Mouse (Mus musculus) stomach, embryonic 16.5 days (tissue): ENCODE measurements around the gene Chrna10. TPM values are rescaled to one million over a fixed set of nuclear protein-coding genes. Genes with fewer than 3 reads are reported as not detected.

ENCODE experiments used
- ATAC-seq: fragments of 200-750 bp; cut with Nextera tagmentation; 2 replicates; pipeline ENCODE4 v1.8.0; 2017; ENCODE audit warnings: moderate number of reproducible peaks, moderate TSS enrichment; ENCODE audit not compliant: insufficient read depth, low FRiP score
- H3K27ac ChIP-seq: fragments of 300-500 bp; sonication (generic); 2 replicates; pipeline ENCODE4 v1.5.1; 2014; ENCODE audit warnings: low read length
- H3K27me3 ChIP-seq: fragments of 300-500 bp; sonication (generic); 2 replicates; pipeline ENCODE4 v1.6.1; 2014; ENCODE audit warnings: low read length, control low read depth, mixed read lengths; ENCODE audit not compliant: control insufficient read depth, insufficient read depth
- H3K36me3 ChIP-seq: fragments of 300-500 bp; sonication (generic); 2 replicates; pipeline ENCODE4 v1.6.1; 2014; ENCODE audit warnings: low read length; ENCODE audit not compliant: control insufficient read depth, insufficient read depth
- H3K4me1 ChIP-seq: fragments of 300-500 bp; sonication (generic); 2 replicates; pipeline ENCODE4 v1.6.1; 2014; ENCODE audit warnings: low read length, control low read depth, mixed read lengths; ENCODE audit not compliant: control insufficient read depth, insufficient read depth
- H3K4me2 ChIP-seq: fragments of 300-500 bp; sonication (generic); 2 replicates; pipeline ENCODE4 v1.6.1; 2014; ENCODE audit warnings: low read depth, low read length, mixed read lengths
- H3K4me3 ChIP-seq: fragments of 300-500 bp; sonication (generic); replicated peaks from 2 replicates; pipeline ENCODE4 v1.5.1; 2014; ENCODE audit warnings: mild to moderate bottlenecking, low read length
- H3K9ac ChIP-seq: fragments of 300-500 bp; sonication (generic); 2 replicates; pipeline ENCODE4 v1.6.1; 2014; ENCODE audit warnings: low read length
- H3K9me3 ChIP-seq: fragments of 300-500 bp; sonication (generic); replicated peaks from 2 replicates; pipeline ENCODE4 v1.6.1; 2016; ENCODE audit warnings: low read length, control low read depth; ENCODE audit not compliant: control insufficient read depth
- WGBS: fragments of 180-500 bp; shearing (Covaris S2); extraction: QIAGEN DNeasy Blood & Tissue Kit; methylation state at CpG from one replicate; pipeline ENCODE4 v1.1.7; 2014; 5-methylcytosine and 5-hydroxymethylcytosine counted together
- polyA plus RNA-seq: library from polyadenylated mRNA; unstranded; fragments of >200 nt; fragmentation: Nextera tagmentation; extraction: Ambion mirVana; gene quantifications from 2 replicates; pipeline ENCODE4 v1.2.1, GENCODE M21; 2015

The Chrna10 gene
- polyA plus RNA-seq, 1 experiment from 2014 or later: not detected

- Histone ChIP-seq H3K4me2 (peak within 1 kb of the TSS; percentile 73), H3K9me3 (no peaks in the 10 kb centered on the region), H3K27ac (peak within 1 kb of the TSS; percentile 87), H3K36me3 (no peaks in the 10 kb centered on the region), H3K27me3 (no peaks in the 10 kb centered on the region), H3K9ac (peak within 1 kb of the TSS; percentile 83), H3K4me3 (peak within 1 kb of the TSS; percentile 70), H3K4me1 (peaks cover 14% of the 10 kb centered on the region)
- peak; percentile 98 for ATAC-seq
- under 1% methylated on average over 56 of the region's 56 CpGs for WGBS
These were observed 51.4 kb downstream of the Chrna10 start, which contains the start of the genes Rnf121, Xndc1 and Xntrpc for GRCm38 (mm10) chr7:102065046-102065891. Rnf121 (minus strand) TSS chr7:102065469. Xndc1 (plus strand) TSS chr7:102065511. Xntrpc (plus strand) TSS chr7:102065713.

- Histone ChIP-seq H3K4me1 (peaks cover 14% of the 10 kb centered on the region), H3K27ac (peak overlapping the region; percentile 87), H3K27me3 (no peaks in the 10 kb centered on the region), H3K4me2 (peak overlapping the region; percentile 63), H3K4me3 (peak overlapping the region; percentile 70), H3K9me3 (no peaks in the 10 kb centered on the region), H3K9ac (peak overlapping the region; percentile 83), H3K36me3 (no peaks in the 10 kb centered on the region)
- WGBS: under 1% methylated on average over 9 of the region's 9 CpGs
- ATAC-seq: no peak
These were observed 52.0 kb downstream of the Chrna10 start for GRCm38 (mm10) chr7:102064655-102065045.

GRCm38 (mm10) chr7:102063891-102064290 is 52.7 kb downstream of the Chrna10 start:
- Histone ChIP-seq H3K4me2 (peak overlapping the region; percentile 63), H3K27ac (no peak overlapping the region), H3K9me3 (no peaks in the 10 kb centered on the region), H3K4me3 (peak overlapping the region; percentile 70), H3K4me1 (peaks cover 14% of the 10 kb centered on the region), H3K9ac (no peak overlapping the region), H3K27me3 (no peaks in the 10 kb centered on the region), H3K36me3 (no peaks in the 10 kb centered on the region)
- no peak for ATAC-seq
- 73% methylated on average over 9 of the region's 9 CpGs for WGBS

- no peak overlapping the region for H3K4me2 ChIP-seq
- H3K27ac ChIP-seq: 0 out of 2 replicates have a peak overlapping the region, but pooled peaks have one; percentile 5
These were observed 54.4 kb downstream of the Chrna10 start for GRCm38 (mm10) chr7:102062203-102062602.

GRCm38 (mm10) chr7:102061353-102061752 is 55.3 kb downstream of the Chrna10 start:
- ATAC-seq: no peak
- Histone ChIP-seq H3K36me3 (no peaks in the 10 kb centered on the region), H3K27ac (no peak overlapping the region), H3K4me3 (no peak overlapping the region), H3K27me3 (no peaks in the 10 kb centered on the region), H3K9me3 (no peaks in the 10 kb centered on the region), H3K4me1 (peaks cover 11% of the 10 kb centered on the region), H3K9ac (no peak overlapping the region), H3K4me2 (no peak overlapping the region)
- 82% methylated on average over 3 of the region's 3 CpGs for WGBS

More at GRCm38 (mm10) chr7:102062203-102062602, 54.4 kb downstream of the Chrna10 start:
- WGBS: 58% methylated on average over 1 of the region's 1 CpGs
- peaks cover 14% of the 10 kb centered on the region for H3K4me1 ChIP-seq
- no peak overlapping the region for H3K9ac ChIP-seq
- H3K36me3 ChIP-seq: no peaks in the 10 kb centered on the region
- H3K9me3 ChIP-seq: no peaks in the 10 kb centered on the region
- H3K27me3 ChIP-seq: no peaks in the 10 kb centered on the region
- no peak for ATAC-seq
- no peak overlapping the region for H3K4me3 ChIP-seq

Other genes starting within 250 kb of the Chrna10 start
- 9.2 and 14.3 TPM in 2 replicates for gene Folr1, start 246.0 kb downstream of the Chrna10 start, polyA plus RNA-seq
- gene Lamtor1, start 210.9 kb downstream of the Chrna10 start, polyA plus RNA-seq: 147 and 149 TPM in 2 replicates
- gene Tomt, start 210.5 kb downstream of the Chrna10 start, polyA plus RNA-seq: 0.21 and 1.2 TPM in 2 replicates
- gene Lrrc51, start 182.9 kb downstream of the Chrna10 start, polyA plus RNA-seq: 10.3 and 11.5 TPM in 2 replicates
- 60.9 and 64.3 TPM in 2 replicates for gene Numa1, start 182.7 kb downstream of the Chrna10 start, polyA plus RNA-seq
- gene Il18bp, start 98.1 kb downstream of the Chrna10 start, polyA plus RNA-seq: 2.6 and 3.3 TPM in 2 replicates
- 27.0 and 31.7 TPM in 2 replicates for gene Rnf121, start 51.4 kb downstream of the Chrna10 start, polyA plus RNA-seq
- gene Xndc1, start 51.3 kb downstream of the Chrna10 start, polyA plus RNA-seq: 28.2 and 28.9 TPM in 2 replicates
- 0.84 and 1.1 TPM in 2 replicates for gene Xntrpc, start 51.1 kb downstream of the Chrna10 start, polyA plus RNA-seq
- not detected in 2 replicates for gene Trpc2, start 33.7 kb downstream of the Chrna10 start, polyA plus RNA-seq
- 0.36 and 7.1 TPM in 2 replicates for gene Art1, start 15.1 kb downstream of the Chrna10 start, polyA plus RNA-seq
- 0.34 and 0.77 TPM in 2 replicates for gene Art5, start 7.3 kb downstream of the Chrna10 start, polyA plus RNA-seq
- gene Nup98, start 93.3 kb upstream of the Chrna10 start, polyA plus RNA-seq: 34.5 and 35.0 TPM in 2 replicates
- gene Pgap2, start 93.4 kb upstream of the Chrna10 start, polyA plus RNA-seq: 109 and 126 TPM in 2 replicates
- gene Rhog, start 139.2 kb upstream of the Chrna10 start, polyA plus RNA-seq: 62.0 and 68.0 TPM in 2 replicates
- gene Stim1, start 151.0 kb upstream of the Chrna10 start, polyA plus RNA-seq: 33.7 and 36.1 TPM in 2 replicates